Mouse (Mus musculus) myocyte (in vitro differentiated cells): ENCODE data around the gene Polrmt.

Source experiments
- CEBPB ChIP-seq: IDR thresholded peaks from 2 replicates; pipeline ENCODE4 v1.6.1; 2011; ENCODE audit warnings: mild to moderate bottlenecking, moderate library complexity; ENCODE audit not compliant: poor library complexity, insufficient read depth, severe bottlenecking
- E2F4 ChIP-seq: IDR thresholded peaks from one replicate; pipeline ENCODE4 v1.6.1; 2011; ENCODE audit warnings: mild to moderate bottlenecking, control low read depth, moderate library complexity; ENCODE audit not compliant: insufficient read depth
- MAX ChIP-seq: IDR thresholded peaks from one replicate; pipeline ENCODE4 v1.6.1; 2011; ENCODE audit warnings: low read depth, mild to moderate bottlenecking, control low read depth
- POLR2A ChIP-seq: IDR thresholded peaks from one replicate; pipeline ENCODE4 v1.6.1; 2011; ENCODE audit warnings: low read depth, mild to moderate bottlenecking, control low read depth, moderate library complexity; ENCODE audit not compliant: insufficient read length
- USF1 ChIP-seq: IDR thresholded peaks from one replicate; pipeline ENCODE4 v1.6.1; 2011; ENCODE audit warnings: low read depth, mild to moderate bottlenecking, control low read depth, moderate library complexity

DNA sequence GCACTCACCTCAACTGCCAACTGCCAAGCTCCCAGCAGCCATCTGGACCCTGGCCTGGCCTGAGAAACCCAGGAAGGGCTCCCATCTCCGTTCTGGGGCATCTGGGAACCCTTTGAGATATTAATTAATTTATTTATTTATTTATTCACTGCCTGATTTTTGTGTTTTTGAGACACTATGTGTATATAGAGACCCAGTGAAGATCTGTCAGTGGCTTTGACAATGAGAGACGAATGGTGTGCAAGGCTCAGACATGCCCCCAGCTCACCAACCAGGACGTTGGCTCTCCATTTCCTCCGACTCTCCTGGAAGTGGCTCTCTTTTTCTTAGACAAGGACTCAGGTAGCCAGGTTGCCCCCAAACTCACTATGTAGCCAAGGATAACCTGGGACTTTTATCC lies 44.5 kb upstream of the Polrmt start, which contains the start of gene Prss57:
- TF ChIP-seq POLR2A (no peak), CEBPB (no peak), MAX (no peak), USF1 (no peak), E2F4 (no peak)
